Mouse (Mus musculus) central nervous system, embryonic 18 days (tissue): ENCODE data around the gene Ccdc69. TPM values are rescaled to one million over a fixed set of nuclear protein-coding genes. Genes with fewer than 3 reads are reported as not detected.

Source experiments
- polyA plus RNA-seq: library from polyadenylated mRNA; depleted of rRNA; stranded (reverse); fragments of >200 nt; gene quantifications from 2 replicates; pipeline ENCODE4 v1.2.3, GENCODE M21; 2012; rRNA removed

Gene Ccdc69
- 0.35 and 0.55 TPM in 2 replicates for polyA plus RNA-seq

GRCm38 (mm10) chr11:55077331-55078231 lies at the start of gene Ccdc69:
Gene Ccdc69 (minus strand): TSS chr11:55078131.

GRCm38 (mm10) chr11:55097463-55098188 lies 19.7 kb upstream of the Ccdc69 start, which contains the start of gene Gm2a:
Gene Gm2a (plus strand): TSS chr11:55098115.

GRCm38 (mm10) chr11:55033040-55033660 lies 44.8 kb downstream of the Ccdc69 start, which contains the start of gene Anxa6:
Gene Anxa6 (minus strand): TSS chr11:55033445.

Other genes with a start within 250 kb of the Ccdc69 start
- 11.4 and 13.0 TPM in 2 replicates for gene Lyrm7, start 217.2 kb downstream of the Ccdc69 start, polyA plus RNA-seq
- 836 and 975 TPM in 2 replicates for gene Hint1, start 211.7 kb downstream of the Ccdc69 start, polyA plus RNA-seq
- 11.4 and 14.7 TPM in 2 replicates for gene Gpx3, start 175.7 kb downstream of the Ccdc69 start, polyA plus RNA-seq
- 11.8 and 12.5 TPM in 2 replicates for gene Tnip1, start 115.2 kb downstream of the Ccdc69 start, polyA plus RNA-seq
- gene Anxa6, start 44.7 kb downstream of the Ccdc69 start, polyA plus RNA-seq, result 44.2 and 55.6 TPM in 2 replicates
- 15.8 and 17.6 TPM in 2 replicates for gene Gm2a, start 20.0 kb upstream of the Ccdc69 start, polyA plus RNA-seq
- gene Slc36a3, start 73.6 kb upstream of the Ccdc69 start, polyA plus RNA-seq, result not detected in 2 replicates
- gene Slc36a2, start 106.9 kb upstream of the Ccdc69 start, polyA plus RNA-seq, result 0.18 and 1.3 TPM in 2 replicates
- 15.7 and 16.5 TPM in 2 replicates for gene Slc36a1, start 126.2 kb upstream of the Ccdc69 start, polyA plus RNA-seq